In genomic region chr10:28073991-28074652, GRCm38 (mm10) we compare ENCODE assay signal across 7 mouse cellular contexts. TPM values are rescaled to one million over a fixed set of nuclear protein-coding genes. Genes with fewer than 3 reads are reported as not detected.
DNase-seq lines count a peak whose midpoint lies in the region; ATAC-seq lines count a peak whose summit lies in the region.

No protein-coding gene starts in this region.

- H3K4me1 ChIP-seq in embryonic facial prominence, embryonic 13.5 days: no peaks in the 10 kb centered on the region
- peaks cover 25% of the 10 kb centered on the region; the same call in 1 of the 2 replicates for H3K4me1 ChIP-seq in hindbrain, embryonic 13.5 days (replicated peaks)
- H3K4me1 ChIP-seq in limb, embryonic 10.5 days: peaks cover 32% of the 10 kb centered on the region
- H3K4me1 ChIP-seq in midbrain, embryonic 15.5 days: peaks cover 20% of the 10 kb centered on the region

- H3K27ac ChIP-seq in embryonic facial prominence, embryonic 13.5 days: peak overlapping the region; percentile 93
- H3K27ac ChIP-seq in hindbrain, embryonic 13.5 days: peak overlapping the region; percentile 90
- peak overlapping the region; percentile 97 for H3K27ac ChIP-seq in limb, embryonic 10.5 days
- peak overlapping the region; percentile 89 for H3K27ac ChIP-seq in midbrain, embryonic 15.5 days

- H3K9ac ChIP-seq in embryonic facial prominence, embryonic 13.5 days: peak overlapping the region; percentile 89
- H3K9ac ChIP-seq in hindbrain, embryonic 13.5 days: peak overlapping the region; percentile 86
- peak overlapping the region; percentile 82 for H3K9ac ChIP-seq in midbrain, embryonic 15.5 days

- ATAC-seq in embryonic facial prominence, embryonic 13.5 days (ENCODE audit: insufficient number of reproducible peaks, insufficient read depth, low FRiP score, low TSS enrichment, low read depth): peak; percentile 70; the same call in 1 of the 2 replicates
- peak; percentile 8 for ATAC-seq in hindbrain, embryonic 13.5 days (ENCODE audit: low FRiP score)
- peak; percentile 15; the same call in 1 of the 2 replicates for ATAC-seq in midbrain, embryonic 15.5 days (replicated peaks)

- DNase-seq in right cerebral cortex, adult 18-20 months: peak; percentile 62
- no peak for DNase-seq in right cerebral cortex, postnatal 25 days
- peak; percentile 56 for DNase-seq in limb, embryonic 10.5 days (ENCODE audit: low spot score)
- no peak for DNase-seq in cerebellum, adult 18-20 months

- WGBS in embryonic facial prominence, embryonic 13.5 days: under 1% methylated on average over 26 of the region's 26 CpGs
- WGBS in hindbrain, embryonic 13.5 days: under 1% methylated on average over 26 of the region's 26 CpGs
- under 1% methylated on average over 26 of the region's 26 CpGs for WGBS in limb, embryonic 10.5 days
- under 1% methylated on average over 26 of the region's 26 CpGs for WGBS in midbrain, embryonic 15.5 days

- no peaks in the 10 kb centered on the region for H3K27me3 ChIP-seq in embryonic facial prominence, embryonic 13.5 days
- no peaks in the 10 kb centered on the region for H3K27me3 ChIP-seq in hindbrain, embryonic 13.5 days
- no peaks in the 10 kb centered on the region for H3K27me3 ChIP-seq in limb, embryonic 10.5 days (ENCODE audit: low read depth, poor library complexity, severe bottlenecking)
- H3K27me3 ChIP-seq in midbrain, embryonic 15.5 days (replicated peaks): no peaks in the 10 kb centered on the region

- H3K4me2 ChIP-seq in embryonic facial prominence, embryonic 13.5 days: peak overlapping the region; percentile 83
- peak overlapping the region; percentile 87 for H3K4me2 ChIP-seq in hindbrain, embryonic 13.5 days
- peak overlapping the region; percentile 79 for H3K4me2 ChIP-seq in midbrain, embryonic 15.5 days

- H3K4me3 ChIP-seq in embryonic facial prominence, embryonic 13.5 days: peak overlapping the region; percentile 79
- peak overlapping the region; percentile 75 for H3K4me3 ChIP-seq in hindbrain, embryonic 13.5 days
- peak overlapping the region; percentile 82 for H3K4me3 ChIP-seq in limb, embryonic 10.5 days
- H3K4me3 ChIP-seq in midbrain, embryonic 15.5 days: peak overlapping the region; percentile 76

- no peaks in the 10 kb centered on the region for H3K9me3 ChIP-seq in embryonic facial prominence, embryonic 13.5 days
- no peaks in the 10 kb centered on the region for H3K9me3 ChIP-seq in hindbrain, embryonic 13.5 days
- no peaks in the 10 kb centered on the region for H3K9me3 ChIP-seq in limb, embryonic 10.5 days (replicated peaks)
- no peaks in the 10 kb centered on the region for H3K9me3 ChIP-seq in midbrain, embryonic 15.5 days

- H3K36me3 ChIP-seq in embryonic facial prominence, embryonic 13.5 days: no peaks in the 10 kb centered on the region
- H3K36me3 ChIP-seq in hindbrain, embryonic 13.5 days: no peaks in the 10 kb centered on the region
- no peaks in the 10 kb centered on the region for H3K36me3 ChIP-seq in limb, embryonic 10.5 days
- H3K36me3 ChIP-seq in midbrain, embryonic 15.5 days (replicated peaks): no peaks in the 10 kb centered on the region

RNA-seq across cellular contexts. Expression of gene Ptprk, which starts 0.5 kb away (rescaled TPM):
- polyA plus RNA-seq in embryonic facial prominence, embryonic 13.5 days (2015; fragmentation: Nextera tagmentation; extraction: Ambion mirVana): 32.3 and 36.8 TPM in 2 replicates
- polyA plus RNA-seq in hindbrain, embryonic 13.5 days (2015; fragmentation: Nextera tagmentation; extraction: Ambion mirVana): 31.3 and 31.5 TPM in 2 replicates
- 46.2 and 55.9 TPM in 2 replicates for polyA plus RNA-seq in limb, embryonic 10.5 days (2016; fragmentation: Nextera tagmentation; extraction: Ambion mirVana)
- polyA plus RNA-seq in midbrain, embryonic 15.5 days (2015; fragmentation: Nextera tagmentation; extraction: Ambion mirVana): 32.4 and 33.3 TPM in 2 replicates

Comparison
In these comparisons a context has a peak if more than half of its experiments do, and no peak if none do; other contexts are left out.
1. DNase-seq: peak in right cerebral cortex, adult 18-20 months (single experiment) and limb, embryonic 10.5 days (single experiment); none in right cerebral cortex, postnatal 25 days (single experiment) and cerebellum, adult 18-20 months (0 of 2).
2. ATAC-seq: peak in every context shown above with its lines; median percentile 70 in embryonic facial prominence, embryonic 13.5 days; 15 in midbrain, embryonic 15.5 days; 8 in hindbrain, embryonic 13.5 days.
3. Peak in every context shown above with its lines, with median percentiles within 50 percentile points of each other: H3K27ac ChIP-seq, H3K4me2 ChIP-seq, H3K4me3 ChIP-seq and H3K9ac ChIP-seq.